Mouse (Mus musculus) cortical plate, adult 2 months (tissue): ENCODE measurements at regions not wholly inside any gene's neighbourhood (a gene's known extent, or its start where the extent isn't known, plus 50 kb on each side); places are given as distances from the start of the nearest gene placed in this dataset.
A peak's percentile ranks its signal among the peaks of the same experiment; 100 is the strongest.

Source experiments
- H3K27ac ChIP-seq: fragments of 200-500 bp; 2 replicates; pipeline ENCODE4 v1.5.1; 2012; ENCODE audit warnings: low read length, control low read depth, inconsistent platforms; ENCODE audit not compliant: insufficient read depth
- H3K4me1 ChIP-seq: fragments of 200-500 bp; 2 replicates; pipeline ENCODE4 v1.6.1; 2011; ENCODE audit warnings: low read length; ENCODE audit not compliant: control insufficient read depth, insufficient read depth
- H3K4me3 ChIP-seq: fragments of 200-500 bp; 2 replicates; pipeline ENCODE4 v1.5.1; 2011; ENCODE audit warnings: mild to moderate bottlenecking, low read length, control low read depth; ENCODE audit not compliant: insufficient read depth
- CTCF ChIP-seq: fragments of 200-500 bp; IDR thresholded peaks from 2 replicates; pipeline ENCODE4 v1.5.1; 2011; ENCODE audit warnings: mild to moderate bottlenecking, control low read depth, low read length; ENCODE audit not compliant: insufficient read depth; ENCODE audit errors: extremely low read depth
- POLR2A ChIP-seq: fragments of 200-500 bp; IDR thresholded peaks from 2 replicates; pipeline ENCODE4 v1.6.1; 2011; ENCODE audit warnings: mild to moderate bottlenecking, low read length, control low read depth; ENCODE audit not compliant: insufficient read depth; ENCODE audit errors: extremely low read depth

- H3K4me1 ChIP-seq: no peaks in the 10 kb centered on the region
- H3K4me3 ChIP-seq: peak overlapping the region; percentile 57
- peak overlapping the region; percentile 94 for H3K27ac ChIP-seq
- TF ChIP-seq POLR2A (no peak), CTCF (no peak)
Observed at GRCm38 (mm10) chr2:144166102-144166750, 104.2 kb upstream of the Mgme1 start.

GRCm38 (mm10) chr2:144169576-144170178 lies 100.8 kb upstream of the Mgme1 start:
- TF ChIP-seq CTCF (no peak), POLR2A (no peak)
- Histone ChIP-seq H3K4me1 (no peaks in the 10 kb centered on the region), H3K4me3 (no peak overlapping the region), H3K27ac (no peak overlapping the region)

DNA sequence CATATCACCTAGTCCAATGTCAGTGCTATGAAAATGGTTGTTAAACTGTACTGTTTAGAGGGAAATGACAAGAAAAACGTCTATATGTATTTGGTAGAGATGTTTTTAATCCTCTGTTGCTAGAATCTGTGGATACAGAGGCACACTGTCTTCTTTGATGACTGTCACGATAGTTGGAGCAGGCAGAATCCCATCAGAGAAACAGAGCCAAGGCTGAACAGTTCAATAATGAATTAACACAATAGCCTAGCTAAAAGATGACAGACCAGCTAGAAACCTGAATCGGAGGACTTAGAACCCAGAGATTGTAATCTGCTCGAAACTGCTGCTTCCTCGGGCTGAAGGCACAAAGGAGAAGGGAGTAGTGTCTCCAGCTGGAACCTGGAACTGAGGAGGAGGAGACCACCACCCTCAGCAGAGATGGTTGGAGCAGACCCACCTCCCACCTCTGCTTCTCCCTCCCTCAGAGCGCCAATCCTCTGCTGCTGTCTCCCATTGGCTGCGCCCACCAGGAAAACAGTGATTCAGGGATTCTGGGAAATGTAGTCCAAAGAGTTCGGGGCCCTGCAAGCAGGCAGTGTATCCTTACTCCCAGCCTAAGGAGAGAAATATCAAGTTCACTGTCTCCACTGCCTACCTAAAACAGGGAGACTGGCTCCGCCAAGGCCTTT lies 98.2 kb upstream of the Mgme1 start:
- TF ChIP-seq CTCF (no peak), POLR2A (peak; percentile 98)
- Histone ChIP-seq H3K4me3 (peak overlapping the region; percentile 47), H3K27ac (peak overlapping the region; percentile 66)

DNA sequence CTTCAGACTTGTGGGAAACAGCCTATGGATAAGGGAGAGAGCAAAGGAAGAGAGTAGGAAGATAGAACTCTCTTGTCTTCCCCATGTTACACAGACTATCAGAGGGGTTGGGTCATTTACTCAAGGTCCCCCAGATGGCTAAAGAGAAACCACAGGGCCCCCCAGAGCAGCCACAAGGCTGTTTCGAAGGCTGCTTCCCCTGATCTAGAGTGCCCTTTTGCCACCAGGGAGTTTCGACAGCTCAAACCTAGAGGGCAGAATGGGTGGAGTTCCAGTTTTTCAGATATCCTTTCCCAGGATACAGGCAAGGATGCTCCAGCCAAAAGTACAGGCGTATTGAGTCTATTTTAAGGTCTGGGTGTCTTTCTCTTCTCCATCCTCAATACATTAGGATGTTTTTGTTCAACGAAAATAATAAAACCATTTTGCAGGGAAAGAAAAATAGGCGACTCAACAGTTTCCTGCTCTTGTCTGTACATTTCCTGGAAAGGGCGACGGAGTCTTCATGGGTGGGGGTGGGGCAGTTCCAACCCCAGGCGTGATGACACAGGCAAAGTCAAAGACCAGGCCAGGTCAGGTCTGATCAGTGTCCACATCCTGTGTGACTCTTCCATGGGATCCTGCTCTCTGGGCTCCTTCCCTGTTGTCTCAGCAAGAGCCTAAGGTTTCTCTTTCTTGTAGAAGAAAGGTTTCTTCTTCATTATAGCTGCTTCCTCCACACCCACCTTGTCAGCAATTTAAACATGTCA lies 96.9 kb upstream of the Mgme1 start:
- H3K4me3 ChIP-seq: no peak overlapping the region
- H3K27ac ChIP-seq: no peak overlapping the region
- H3K4me1 ChIP-seq: no peaks in the 10 kb centered on the region
- TF ChIP-seq CTCF (no peak), POLR2A (no peak)

More for the DNA sequence above, 98.2 kb upstream of the Mgme1 start:
- H3K4me1 ChIP-seq: no peaks in the 10 kb centered on the region

GRCm38 (mm10) chr2:144174366-144175035 lies 96.0 kb upstream of the Mgme1 start:
- TF ChIP-seq CTCF: no peak
- no peak for TF ChIP-seq POLR2A
- Histone ChIP-seq H3K4me3 (no peak overlapping the region), H3K27ac (no peak overlapping the region), H3K4me1 (no peaks in the 10 kb centered on the region)

GRCm38 (mm10) chr2:144176508-144177170 lies 93.8 kb upstream of the Mgme1 start:
- Histone ChIP-seq H3K4me3 (no peak overlapping the region), H3K4me1 (no peaks in the 10 kb centered on the region), H3K27ac (no peak overlapping the region)
- no peak for TF ChIP-seq CTCF
- no peak for TF ChIP-seq POLR2A

- no peaks in the 10 kb centered on the region for H3K4me1 ChIP-seq
- TF ChIP-seq CTCF (no peak), POLR2A (no peak)
- no peak overlapping the region for H3K27ac ChIP-seq
- H3K4me3 ChIP-seq: no peak overlapping the region
Observed at GRCm38 (mm10) chr2:144177268-144177667, 93.2 kb upstream of the Mgme1 start.

DNA sequence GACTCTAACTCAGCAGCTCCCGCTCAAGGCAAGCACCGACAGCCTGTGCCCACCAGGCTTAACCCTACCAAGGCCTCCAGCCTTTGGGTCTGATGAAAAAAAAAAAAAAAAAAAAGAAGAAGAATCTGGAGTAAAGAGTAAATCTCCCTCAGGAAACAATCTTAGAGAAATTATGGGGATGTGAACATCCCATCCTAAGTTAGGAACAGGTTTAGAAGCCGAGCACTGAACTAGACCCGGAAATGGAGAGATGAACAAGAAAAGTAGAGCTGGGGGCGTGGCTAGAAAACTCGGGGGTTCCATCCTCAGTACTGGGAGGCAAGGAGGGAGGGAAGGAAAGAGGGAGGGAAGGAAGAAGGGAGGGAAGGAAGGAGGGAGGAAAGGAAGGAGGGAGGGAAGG lies 92.5 kb upstream of the Mgme1 start:
- no peaks in the 10 kb centered on the region for H3K4me1 ChIP-seq

DNA sequence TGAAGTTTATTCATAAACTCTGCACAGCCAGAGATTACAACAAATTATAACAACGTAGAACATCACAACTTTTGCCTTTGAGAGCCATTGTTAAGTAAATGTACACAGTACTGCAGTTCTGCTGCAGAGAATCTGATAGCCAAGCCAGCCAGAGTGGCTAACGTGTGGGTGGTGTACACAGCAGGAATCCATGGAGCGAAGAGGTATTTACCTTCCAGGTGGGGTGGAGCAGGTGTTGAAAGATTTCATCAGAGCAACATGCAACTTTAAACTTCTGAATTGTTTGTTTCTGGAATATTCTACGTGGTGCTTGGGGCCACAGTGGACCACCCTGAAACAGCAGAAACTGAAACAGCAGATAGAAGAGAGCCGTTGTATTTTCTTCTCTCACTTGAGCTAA lies 88.4 kb upstream of the Mgme1 start:
- Histone ChIP-seq H3K4me3 (no peak overlapping the region), H3K27ac (no peak overlapping the region), H3K4me1 (no peaks in the 10 kb centered on the region)
- no peak for TF ChIP-seq POLR2A
- TF ChIP-seq CTCF: no peak

More for the DNA sequence above, 92.5 kb upstream of the Mgme1 start:
- Histone ChIP-seq H3K27ac (no peak overlapping the region), H3K4me3 (no peak overlapping the region)
- TF ChIP-seq CTCF: no peak
- TF ChIP-seq POLR2A: no peak
